Mouse (Mus musculus): ENCODE data around the gene Grhl1.
"Not testable (repeated sequence)": the region's sequence is repeated elsewhere in the genome, so short reads cannot be mapped to it uniquely, and the experiment has no call there.

DNA sequence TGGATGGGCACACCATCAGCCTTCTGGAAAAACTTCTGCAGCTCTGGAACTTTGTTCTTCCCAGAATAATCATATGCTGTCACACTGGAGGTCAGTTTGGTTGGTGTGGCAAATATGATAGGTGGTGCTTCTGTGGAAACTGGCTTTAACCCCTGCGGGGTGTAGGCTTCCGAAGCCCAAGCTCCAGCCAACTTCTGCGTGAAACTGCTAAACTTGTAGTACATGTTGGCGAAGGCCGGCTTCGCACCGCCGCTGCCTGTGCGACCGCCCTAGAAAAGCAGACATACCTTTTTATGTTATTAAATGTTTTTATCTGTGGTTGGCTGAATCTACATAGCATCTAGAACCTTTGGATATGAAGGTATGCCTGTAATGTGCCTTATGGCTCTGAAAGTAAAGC lies 66.7 kb downstream of the Grhl1 start:
- not testable (repeated sequence) for TF ChIP-seq CTCF, EP300 (IDR thresholded peaks at IDR 0.05; ENCODE audit: low read depth)
